Mouse (Mus musculus): ENCODE results near the gene Fbxl15. TPM values are rescaled to one million over a fixed set of nuclear protein-coding genes. Genes with fewer than 3 reads are reported as not detected.

Fbxl15 gene
- polyA plus RNA-seq, 1 experiment: 38.8 TPM

- Histone ChIP-seq H3K27me3 (ENCODE audit: control insufficient read depth, insufficient read depth, low read length) (no peaks in the 10 kb centered on the region; the same call in 1 of the 2 replicates), H3K27ac (ENCODE audit: insufficient read depth, low read length) (no peak overlapping the region), H3K4me3 (replicated peaks; ENCODE audit: insufficient read depth, low read depth, low read length) (peak overlapping the region; percentile 20), H3K4me1 (ENCODE audit: control insufficient read depth, insufficient read depth, low read length) (peaks cover 8% of the 10 kb centered on the region; the same call in 1 of the 2 replicates)
- DNase-seq: peak; percentile 38 to 41
- 11% methylated on average over 43 of the region's 43 CpGs for WGBS
- no peak for TF ChIP-seq CTCF (IDR thresholded peaks at IDR 0.05; ENCODE audit: borderline replicate concordance, insufficient read depth, low read depth, low read length)
- TF ChIP-seq POLR2A (IDR thresholded peaks at IDR 0.05; ENCODE audit: borderline replicate concordance, insufficient read depth, low read length): no peak
Observed at GRCm38 (mm10) chr19:46305432-46306267, 22.3 kb upstream of the Fbxl15 start.

GRCm38 (mm10) chr19:46306268-46306610, 21.7 kb upstream of the Fbxl15 start:
- Histone ChIP-seq H3K27me3 (ENCODE audit: control insufficient read depth, insufficient read depth, low read length) (no peaks in the 10 kb centered on the region; the same call in 1 of the 2 replicates), H3K4me3 (replicated peaks; ENCODE audit: insufficient read depth, low read depth, low read length) (no peak overlapping the region), H3K27ac (ENCODE audit: insufficient read depth, low read length) (no peak overlapping the region), H3K4me1 (ENCODE audit: control insufficient read depth, insufficient read depth, low read length) (peaks cover 8% of the 10 kb centered on the region; the same call in 1 of the 2 replicates)
- no peak for DNase-seq
- no peak for TF ChIP-seq POLR2A (IDR thresholded peaks at IDR 0.05; ENCODE audit: borderline replicate concordance, insufficient read depth, low read length)
- no peak for TF ChIP-seq CTCF (IDR thresholded peaks at IDR 0.05; ENCODE audit: borderline replicate concordance, insufficient read depth, low read depth, low read length)
- 78% methylated on average over 5 of the region's 5 CpGs for WGBS

GRCm38 (mm10) chr19:46306751-46307289, 21.2 kb upstream of the Fbxl15 start:
- DNase-seq: no peak
- no peak overlapping the region for H3K4me3 ChIP-seq (replicated peaks; ENCODE audit: insufficient read depth, low read depth, low read length)
- peaks cover 8% of the 10 kb centered on the region; the same call in 1 of the 2 replicates for H3K4me1 ChIP-seq (ENCODE audit: control insufficient read depth, insufficient read depth, low read length)
- WGBS: 90% methylated on average over 9 of the region's 9 CpGs
- no peak overlapping the region for H3K27ac ChIP-seq (ENCODE audit: insufficient read depth, low read length)
- H3K27me3 ChIP-seq (ENCODE audit: control insufficient read depth, insufficient read depth, low read length): no peaks in the 10 kb centered on the region; the same call in 1 of the 2 replicates
- TF ChIP-seq CTCF (IDR thresholded peaks at IDR 0.05; ENCODE audit: borderline replicate concordance, insufficient read depth, low read depth, low read length) (no peak), POLR2A (IDR thresholded peaks at IDR 0.05; ENCODE audit: borderline replicate concordance, insufficient read depth, low read length) (no peak)

GRCm38 (mm10) chr19:46307781-46308180, 20.2 kb upstream of the Fbxl15 start:
- TF ChIP-seq CTCF (IDR thresholded peaks at IDR 0.05; ENCODE audit: borderline replicate concordance, insufficient read depth, low read depth, low read length) (no peak), POLR2A (IDR thresholded peaks at IDR 0.05; ENCODE audit: borderline replicate concordance, insufficient read depth, low read length) (no peak)
- Histone ChIP-seq H3K27me3 (ENCODE audit: control insufficient read depth, insufficient read depth, low read length) (no peaks in the 10 kb centered on the region; the same call in 1 of the 2 replicates), H3K27ac (ENCODE audit: insufficient read depth, low read length) (no peak overlapping the region), H3K4me3 (replicated peaks; ENCODE audit: insufficient read depth, low read depth, low read length) (no peak overlapping the region), H3K4me1 (ENCODE audit: control insufficient read depth, insufficient read depth, low read length) (peaks cover 8% of the 10 kb centered on the region; the same call in 1 of the 2 replicates)
- 92% methylated on average over 16 of the region's 16 CpGs for WGBS
- no peak for DNase-seq

GRCm38 (mm10) chr19:46308303-46308702, 19.7 kb upstream of the Fbxl15 start:
- DNase-seq: peak; percentile 16 to 27
- Histone ChIP-seq H3K4me3 (replicated peaks; ENCODE audit: insufficient read depth, low read depth, low read length) (no peak overlapping the region), H3K4me1 (ENCODE audit: control insufficient read depth, insufficient read depth, low read length) (peaks cover 8% of the 10 kb centered on the region; the same call in 1 of the 2 replicates), H3K27me3 (ENCODE audit: control insufficient read depth, insufficient read depth, low read length) (no peaks in the 10 kb centered on the region; the same call in 1 of the 2 replicates), H3K27ac (ENCODE audit: insufficient read depth, low read length) (no peak overlapping the region)
- TF ChIP-seq POLR2A (IDR thresholded peaks at IDR 0.05; ENCODE audit: borderline replicate concordance, insufficient read depth, low read length) (no peak), CTCF (IDR thresholded peaks at IDR 0.05; ENCODE audit: borderline replicate concordance, insufficient read depth, low read depth, low read length) (no peak)
- WGBS: 81% methylated on average over 16 of the region's 16 CpGs

- TF ChIP-seq CTCF (IDR thresholded peaks at IDR 0.05; ENCODE audit: borderline replicate concordance, insufficient read depth, low read depth, low read length): peak; percentile 95
- TF ChIP-seq POLR2A (IDR thresholded peaks at IDR 0.05; ENCODE audit: borderline replicate concordance, insufficient read depth, low read length): peak; percentile 69
- peak overlapping the region; percentile 42 for H3K4me3 ChIP-seq (replicated peaks; ENCODE audit: insufficient read depth, low read depth, low read length)
- WGBS: 2% methylated on average over 47 of the region's 47 CpGs
- peak overlapping the region; percentile 17; the same call in 1 of the 2 replicates for H3K27ac ChIP-seq (ENCODE audit: insufficient read depth, low read length)
- peaks cover 8% of the 10 kb centered on the region; the same call in 1 of the 2 replicates for H3K4me1 ChIP-seq (ENCODE audit: control insufficient read depth, insufficient read depth, low read length)
- H3K27me3 ChIP-seq (ENCODE audit: control insufficient read depth, insufficient read depth, low read length): no peaks in the 10 kb centered on the region; the same call in 1 of the 2 replicates
- DNase-seq: peak; percentile 85 to 91
Observed at GRCm38 (mm10) chr19:46308706-46309435, 19.1 kb upstream of the Fbxl15 start.

- Histone ChIP-seq H3K27ac (ENCODE audit: insufficient read depth, low read length) (no peak overlapping the region), H3K4me3 (replicated peaks; ENCODE audit: insufficient read depth, low read depth, low read length) (no peak overlapping the region), H3K4me1 (ENCODE audit: control insufficient read depth, insufficient read depth, low read length) (peaks cover 7% of the 10 kb centered on the region; the same call in 1 of the 2 replicates), H3K27me3 (ENCODE audit: control insufficient read depth, insufficient read depth, low read length) (no peaks in the 10 kb centered on the region; the same call in 1 of the 2 replicates)
- no peak for TF ChIP-seq CTCF (IDR thresholded peaks at IDR 0.05; ENCODE audit: borderline replicate concordance, insufficient read depth, low read depth, low read length)
- TF ChIP-seq POLR2A (IDR thresholded peaks at IDR 0.05; ENCODE audit: borderline replicate concordance, insufficient read depth, low read length): no peak
- WGBS: 76% methylated on average over 21 of the region's 21 CpGs
- peak; percentile 31 to 41 for DNase-seq
Observed at GRCm38 (mm10) chr19:46309651-46310305, 18.2 kb upstream of the Fbxl15 start.
